Mouse (Mus musculus) liver, embryonic 12.5 days (tissue): ENCODE data around the gene Stat6. TPM values are rescaled to one million over a fixed set of nuclear protein-coding genes. Genes with fewer than 3 reads are reported as not detected.
A peak's percentile ranks its signal among the peaks of the same experiment; 100 is the strongest.

Experiments
- ATAC-seq: fragments of 200-750 bp; cut with Nextera tagmentation; 2 replicates; pipeline ENCODE4 v1.8.0; 2017; ENCODE audit warnings: moderate number of reproducible peaks, mild to moderate bottlenecking, moderate library complexity
- H3K27ac ChIP-seq: fragments of 300-500 bp; sonication (generic); 2 replicates; pipeline ENCODE4 v1.5.1; 2016; ENCODE audit warnings: mild to moderate bottlenecking
- H3K27me3 ChIP-seq: fragments of 300-500 bp; sonication (generic); replicated peaks from 2 replicates; pipeline ENCODE4 v1.6.1; 2016; ENCODE audit warnings: mild to moderate bottlenecking, moderate library complexity
- H3K36me3 ChIP-seq: fragments of 300-500 bp; sonication (generic); 2 replicates; pipeline ENCODE4 v1.6.1; 2016; ENCODE audit warnings: mild to moderate bottlenecking, moderate library complexity
- H3K4me1 ChIP-seq: fragments of 300-500 bp; sonication (generic); 2 replicates; pipeline ENCODE4 v1.6.1; 2016
- H3K4me2 ChIP-seq: fragments of 300-500 bp; sonication (generic); 2 replicates; pipeline ENCODE4 v1.6.1; 2016; ENCODE audit warnings: mild to moderate bottlenecking, moderate library complexity
- H3K4me3 ChIP-seq: fragments of 300-500 bp; sonication (generic); 2 replicates; pipeline ENCODE4 v1.5.1; 2016; ENCODE audit warnings: mild to moderate bottlenecking, moderate library complexity
- H3K9ac ChIP-seq: fragments of 300-500 bp; sonication (generic); 2 replicates; pipeline ENCODE4 v1.6.1; 2016; ENCODE audit warnings: mild to moderate bottlenecking, moderate library complexity
- H3K9me3 ChIP-seq: fragments of 300-500 bp; sonication (generic); replicated peaks from 2 replicates; pipeline ENCODE4 v1.6.1; 2016; ENCODE audit warnings: mild to moderate bottlenecking, moderate library complexity
- whole genome bisulfite sequencing: fragments of 180-500 bp; shearing (Covaris S2); methylation state at CpG from one replicate; pipeline ENCODE4 v1.1.7; 2016; ENCODE audit not compliant: insufficient replicate concordance; 5-methylcytosine and 5-hydroxymethylcytosine counted together
- polyA plus RNA-seq: library from polyadenylated mRNA; unstranded; fragments of >200 nt; fragmentation: Nextera tagmentation; extraction: Ambion mirVana; gene quantifications from 2 replicates; pipeline ENCODE4 v1.2.1, GENCODE M21; 2016

The Stat6 gene
- polyA plus RNA-seq, 1 experiment from 2014 or later = 19.2 TPM

- Histone ChIP-seq H3K4me1 (peaks cover 86% of the 10 kb centered on the region), H3K27me3 (peaks cover 96% of the 10 kb centered on the region), H3K9me3 (no peaks in the 10 kb centered on the region), H3K9ac (no peak overlapping the region), H3K36me3 (no peaks in the 10 kb centered on the region; the same call in 1 of the 2 replicates), H3K4me2 (no peak overlapping the region), H3K27ac (no peak overlapping the region), H3K4me3 (no peak overlapping the region)
- no peak for ATAC-seq
- 42% methylated on average over 4 of the region's 4 CpGs for WGBS
Measured at GRCm38 (mm10) chr10:127617294-127617693, 25.5 kb upstream of the Stat6 start.

- peaks cover 78% of the 10 kb centered on the region for H3K4me1 ChIP-seq
- no peaks in the 10 kb centered on the region for H3K36me3 ChIP-seq
- H3K27ac ChIP-seq = no peak overlapping the region; the same call in 1 of the 2 replicates
- peak overlapping the region; percentile 72 for H3K4me2 ChIP-seq
- H3K27me3 ChIP-seq = peaks cover 94% of the 10 kb centered on the region
- no peak for ATAC-seq
- H3K4me3 ChIP-seq = no peak overlapping the region
- no peaks in the 10 kb centered on the region for H3K9me3 ChIP-seq
- WGBS = 26% methylated on average over 6 of the region's 6 CpGs
- no peak overlapping the region for H3K9ac ChIP-seq
Measured at GRCm38 (mm10) chr10:127618173-127618572, 24.6 kb upstream of the Stat6 start.

- Histone ChIP-seq H3K27ac (peak overlapping the region; percentile 72), H3K4me2 (peak overlapping the region; percentile 72), H3K36me3 (no peaks in the 10 kb centered on the region), H3K9ac (peak overlapping the region; percentile 32), H3K9me3 (no peaks in the 10 kb centered on the region), H3K4me1 (peaks cover 69% of the 10 kb centered on the region), H3K4me3 (peak overlapping the region; percentile 56), H3K27me3 (peaks cover 85% of the 10 kb centered on the region)
- 26% methylated on average over 8 of the region's 8 CpGs for WGBS
- ATAC-seq = no peak
Measured at GRCm38 (mm10) chr10:127619119-127619721, 23.6 kb upstream of the Stat6 start.

- H3K4me2 ChIP-seq = peak overlapping the region; percentile 72
- peak overlapping the region; percentile 59 for H3K9ac ChIP-seq
- H3K27ac ChIP-seq = peak overlapping the region; percentile 72
- peaks cover 61% of the 10 kb centered on the region for H3K4me1 ChIP-seq
- no peaks in the 10 kb centered on the region for H3K36me3 ChIP-seq
- no peak for ATAC-seq
- H3K9me3 ChIP-seq = no peaks in the 10 kb centered on the region
- WGBS = 12% methylated on average over 11 of the region's 12 CpGs
- peaks cover 80% of the 10 kb centered on the region for H3K27me3 ChIP-seq
- H3K4me3 ChIP-seq = peak overlapping the region; percentile 56
Measured at GRCm38 (mm10) chr10:127619941-127620405, 22.8 kb upstream of the Stat6 start.

- no peaks in the 10 kb centered on the region for H3K36me3 ChIP-seq
- peak within 1 kb of the TSS; percentile 59 for H3K9ac ChIP-seq
- peak within 1 kb of the TSS; percentile 72 for H3K4me2 ChIP-seq
- WGBS = 4% methylated on average over 26 of the region's 32 CpGs
- H3K4me1 ChIP-seq = peaks cover 55% of the 10 kb centered on the region
- H3K4me3 ChIP-seq = peak within 1 kb of the TSS; percentile 56
- ATAC-seq = peak; percentile 33; the same call in 1 of the 2 replicates
- no peaks in the 10 kb centered on the region for H3K9me3 ChIP-seq
- H3K27ac ChIP-seq = peak within 1 kb of the TSS; percentile 79
- H3K27me3 ChIP-seq = peaks cover 73% of the 10 kb centered on the region
Measured at GRCm38 (mm10) chr10:127620406-127621190, 22.2 kb upstream of the Stat6 start, which contains the start of gene Lrp1. TSS of gene Lrp1 (minus strand) at chr10:127621148.

- peaks cover 1% of the 10 kb centered on the region; the same call in 1 of the 2 replicates for H3K9me3 ChIP-seq
- peak overlapping the region; percentile 56 for H3K4me3 ChIP-seq
- H3K36me3 ChIP-seq = no peaks in the 10 kb centered on the region
- under 1% methylated on average over 34 of the region's 39 CpGs for WGBS
- H3K4me2 ChIP-seq = peak overlapping the region; percentile 72
- H3K9ac ChIP-seq = peak overlapping the region; percentile 45; the same call in 1 of the 2 replicates
- peaks cover 65% of the 10 kb centered on the region for H3K27me3 ChIP-seq
- ATAC-seq = peak; percentile 67
- peaks cover 47% of the 10 kb centered on the region for H3K4me1 ChIP-seq
- peak overlapping the region; percentile 79 for H3K27ac ChIP-seq
Measured at GRCm38 (mm10) chr10:127621191-127622056, 21.4 kb upstream of the Stat6 start.

GRCm38 (mm10) chr10:127622057-127622392, 20.8 kb upstream of the Stat6 start:
- peaks cover 59% of the 10 kb centered on the region for H3K27me3 ChIP-seq
- peak overlapping the region; percentile 72 for H3K4me2 ChIP-seq
- H3K4me3 ChIP-seq = peak overlapping the region; percentile 56
- H3K9ac ChIP-seq = no peak overlapping the region
- peak overlapping the region; percentile 79 for H3K27ac ChIP-seq
- H3K4me1 ChIP-seq = peaks cover 41% of the 10 kb centered on the region
- ATAC-seq = 0 out of 2 replicates have a peak, but pooled peaks have one; percentile 8
- H3K36me3 ChIP-seq = no peaks in the 10 kb centered on the region
- peaks cover 7% of the 10 kb centered on the region; the same call in 1 of the 2 replicates for H3K9me3 ChIP-seq
- WGBS = 2% methylated on average over 13 of the region's 13 CpGs

GRCm38 (mm10) chr10:127622661-127623060, 20.1 kb upstream of the Stat6 start:
- peaks cover 7% of the 10 kb centered on the region; the same call in 1 of the 2 replicates for H3K9me3 ChIP-seq
- H3K27me3 ChIP-seq = peaks cover 53% of the 10 kb centered on the region
- no peak overlapping the region for H3K27ac ChIP-seq
- peaks cover 35% of the 10 kb centered on the region for H3K4me1 ChIP-seq
- H3K9ac ChIP-seq = no peak overlapping the region
- ATAC-seq = no peak
- no peak overlapping the region for H3K4me3 ChIP-seq
- H3K36me3 ChIP-seq = no peaks in the 10 kb centered on the region
- no peak overlapping the region; the same call in 1 of the 2 replicates for H3K4me2 ChIP-seq
- 53% methylated on average over 4 of the region's 4 CpGs for WGBS

GRCm38 (mm10) chr10:127623439-127624216, 19.2 kb upstream of the Stat6 start:
- ATAC-seq = no peak
- Histone ChIP-seq H3K36me3 (no peaks in the 10 kb centered on the region), H3K4me2 (no peak overlapping the region), H3K9ac (no peak overlapping the region), H3K27ac (no peak overlapping the region), H3K4me1 (peaks cover 27% of the 10 kb centered on the region), H3K27me3 (peaks cover 43% of the 10 kb centered on the region), H3K9me3 (peaks cover 7% of the 10 kb centered on the region; the same call in 1 of the 2 replicates), H3K4me3 (no peak overlapping the region)
- 71% methylated on average over 6 of the region's 6 CpGs for WGBS

GRCm38 (mm10) chr10:127626433-127626832, 16.4 kb upstream of the Stat6 start:
- ATAC-seq = no peak
- no peak overlapping the region for H3K4me3 ChIP-seq
- no peak overlapping the region for H3K9ac ChIP-seq
- peaks cover 7% of the 10 kb centered on the region; the same call in 1 of the 2 replicates for H3K9me3 ChIP-seq
- no peaks in the 10 kb centered on the region for H3K36me3 ChIP-seq
- H3K27me3 ChIP-seq = peaks cover 18% of the 10 kb centered on the region
- peaks cover 10% of the 10 kb centered on the region for H3K4me1 ChIP-seq
- WGBS = 68% methylated on average over 3 of the region's 3 CpGs
- no peak overlapping the region for H3K27ac ChIP-seq
- H3K4me2 ChIP-seq = no peak overlapping the region
